Mouse (Mus musculus): ENCODE measurements around the gene Rmi2. TPM values are rescaled to one million over a fixed set of nuclear protein-coding genes. Genes with fewer than 3 reads are reported as not detected.

The Rmi2 gene
- not detected for polyA plus RNA-seq (2015; fragmentation: Illumina TruSeq; extraction: RNeasy Lipid Tissue Mini Kit (QIAGEN cat#74804); ENCODE audit: insufficient read depth, low read depth, low replicate concordance)

DNA sequence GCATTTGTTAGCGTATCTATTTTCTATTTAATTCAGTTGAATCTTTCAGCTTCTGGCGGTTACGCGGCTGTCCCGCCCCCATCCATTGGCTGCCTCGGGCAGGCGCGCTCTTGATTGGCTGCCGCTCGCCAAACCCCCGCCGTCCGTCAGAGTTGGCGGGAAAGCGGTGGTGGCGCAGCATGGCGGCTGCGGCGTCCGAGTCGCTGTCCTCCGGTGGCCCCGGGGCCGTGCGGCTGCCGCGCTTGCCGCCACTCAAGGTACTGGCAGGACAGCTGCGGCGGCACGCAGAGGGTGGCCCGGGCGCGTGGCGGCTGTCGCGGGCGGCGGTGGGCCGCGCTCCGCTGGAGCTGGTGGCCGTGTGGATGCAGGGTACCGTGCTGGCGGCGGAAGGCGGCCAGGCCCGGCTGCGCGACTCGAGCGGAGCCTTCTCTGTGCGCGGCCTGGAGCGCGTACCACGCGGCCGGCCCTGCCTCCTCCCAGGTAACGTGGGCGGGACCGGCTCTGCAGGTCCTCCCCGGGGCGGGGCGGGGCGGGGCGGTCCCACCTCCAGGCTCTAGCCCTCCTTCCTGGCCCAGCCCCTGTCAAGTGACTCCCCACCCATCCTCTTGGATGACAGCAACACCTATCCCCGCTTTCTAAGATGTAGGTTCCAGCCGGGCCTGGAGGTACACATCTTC, at the start of gene Rmi2:
Rmi2 (plus strand) TSS at position 149 of the 677 bp plus-strand sequence.

DNA sequence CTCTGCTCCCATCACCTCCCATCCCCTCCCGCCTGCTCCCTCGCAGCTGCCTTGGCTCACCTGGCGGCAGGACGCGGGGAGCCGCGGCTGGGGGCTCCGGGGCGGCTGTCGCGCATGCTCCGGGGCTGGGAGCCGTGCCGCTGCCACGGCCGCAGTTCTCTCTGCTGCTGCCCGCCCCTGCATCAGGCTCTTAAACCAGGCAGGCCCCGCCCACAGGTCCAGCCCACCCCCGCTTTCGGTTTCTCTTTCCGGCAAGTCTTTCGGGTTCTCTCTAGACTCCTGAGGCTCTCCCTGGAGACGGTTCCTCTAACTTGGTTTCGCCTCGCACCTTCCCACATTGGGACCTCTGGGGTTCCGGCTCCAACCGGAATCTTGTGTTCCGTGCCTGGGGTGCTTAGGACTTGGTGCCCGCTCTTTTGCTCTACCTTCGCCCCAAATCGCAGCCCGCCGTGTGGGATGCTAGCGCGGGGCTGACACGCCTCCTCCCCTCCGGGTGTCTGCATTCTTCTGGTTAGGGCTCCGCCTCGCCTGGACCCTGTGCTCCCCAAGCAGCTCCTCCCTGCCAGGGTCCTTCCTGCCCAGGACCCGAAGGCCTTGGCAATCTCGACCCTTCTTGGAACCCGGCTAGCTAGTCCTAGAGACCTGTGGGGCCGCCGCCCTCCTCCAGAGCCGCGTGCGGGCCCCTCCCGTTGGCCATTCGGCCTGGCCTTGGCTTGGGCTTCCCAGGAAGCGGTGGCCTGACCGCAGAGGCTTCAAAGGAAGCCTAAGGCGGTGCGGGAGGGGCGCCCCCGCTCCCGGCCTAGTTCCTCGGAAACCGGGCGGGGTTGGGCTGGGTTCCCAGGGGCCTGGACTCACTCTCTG, 49.3 kb upstream of the Rmi2 start, which contains the start of gene Socs1:
Socs1 (minus strand) TSS at position 166 of the 861 bp plus-strand sequence.

DNA sequence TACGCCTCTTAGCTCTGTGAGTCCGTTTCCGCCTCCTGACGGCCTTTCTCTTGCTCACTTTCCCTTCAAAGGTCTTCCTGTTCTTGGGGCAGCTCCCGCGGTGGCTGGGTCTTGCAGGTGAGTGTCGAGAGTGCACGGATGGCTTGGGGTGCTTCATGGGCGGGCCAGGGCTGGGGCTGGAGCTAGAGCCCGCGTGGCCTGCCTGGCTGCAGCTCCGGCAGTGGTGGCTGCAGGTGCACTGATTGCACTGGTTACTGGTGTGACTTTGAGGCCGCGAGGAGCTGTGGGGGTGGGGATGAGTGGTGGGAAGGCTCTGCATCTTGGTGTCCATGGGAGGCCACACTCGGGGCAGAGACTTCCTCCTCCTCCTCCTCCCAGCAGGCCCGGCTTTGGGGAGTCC, 46.6 kb upstream of the Rmi2 start, which contains the start of gene Tnp2:
Tnp2 (minus strand) TSS at position 390 of the 400 bp plus-strand sequence.

DNA sequence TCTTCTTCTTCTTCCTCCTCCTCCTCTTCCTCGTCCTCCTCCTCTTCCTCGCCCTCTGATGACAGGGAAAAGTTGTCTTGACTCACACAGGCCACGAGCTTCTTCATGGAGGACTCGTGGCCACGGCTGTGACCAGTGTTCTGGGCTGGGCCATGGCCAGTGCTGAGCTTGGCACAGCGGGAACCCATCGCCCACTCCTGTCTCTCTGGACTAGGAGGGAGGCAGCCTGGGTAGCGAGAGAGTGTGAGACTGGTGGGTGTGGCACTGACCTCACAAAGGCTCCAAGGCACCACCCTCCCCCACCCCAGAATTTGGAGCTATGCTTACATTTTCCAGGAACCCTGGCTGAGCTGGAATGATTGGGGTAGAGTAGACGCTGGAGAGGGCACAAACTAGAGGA, 44.2 kb upstream of the Rmi2 start, which contains the start of gene Prm3:
Prm3 (minus strand) TSS at position 213 of the 400 bp plus-strand sequence.

DNA sequence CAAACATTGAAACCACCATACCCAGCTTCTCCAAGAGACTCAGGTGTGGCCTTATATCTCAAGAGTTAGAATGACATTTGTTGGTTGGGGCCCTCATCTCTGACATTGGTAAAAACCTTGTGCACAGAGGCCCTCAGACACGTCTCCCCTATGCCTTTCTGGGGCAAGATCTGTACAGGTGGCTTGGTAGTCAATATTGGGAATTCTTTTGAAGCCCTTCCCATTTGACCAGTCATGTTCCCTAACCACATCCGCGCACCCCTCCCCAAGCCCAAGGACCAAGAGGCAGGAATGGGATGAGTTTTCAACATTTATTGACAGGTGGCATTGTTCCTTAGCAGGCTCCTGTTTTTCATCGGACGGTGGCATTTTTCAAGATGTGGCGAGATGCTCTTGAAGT, 38.8 kb upstream of the Rmi2 start, which contains the start of gene Prm2:
Prm2 (minus strand) TSS at position 101 of the 400 bp plus-strand sequence.

DNA sequence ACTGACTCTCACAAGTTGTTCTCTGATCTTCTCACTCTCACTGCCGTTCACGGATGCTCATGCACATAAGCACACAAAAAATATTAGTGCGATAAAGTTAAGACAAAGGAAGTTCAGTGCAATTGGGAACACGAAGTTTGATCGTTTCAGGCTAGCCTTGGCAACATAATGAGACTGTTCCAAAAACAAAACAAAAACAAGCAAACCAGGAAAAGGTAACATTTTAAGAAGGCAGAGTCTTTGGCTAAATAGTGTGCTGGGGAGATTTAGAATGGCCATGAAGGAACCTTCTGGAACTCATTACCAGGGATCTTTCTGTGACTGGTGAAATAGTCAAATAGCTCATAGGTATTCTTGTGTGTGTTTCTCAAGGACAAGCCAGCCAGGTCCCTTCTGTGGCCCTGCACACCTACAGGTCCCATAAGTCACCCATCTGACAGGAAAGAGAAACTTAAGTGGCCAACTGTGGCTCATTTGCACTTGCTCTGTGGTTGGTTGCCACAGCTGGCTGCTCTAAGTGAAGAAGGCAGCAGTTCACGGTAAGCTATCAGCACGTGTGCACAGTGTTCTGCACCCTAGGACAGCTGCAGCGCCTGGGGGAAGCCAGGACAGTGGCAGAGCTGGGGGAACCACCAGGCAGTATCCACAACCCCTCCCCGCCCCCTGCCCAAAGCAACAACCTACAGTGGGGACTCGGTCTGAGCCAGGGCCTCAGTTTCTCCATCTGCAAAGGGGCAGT, 28.9 kb upstream of the Rmi2 start, which contains the start of gene Prm1:
Prm1 (minus strand) TSS at position 51 of the 739 bp plus-strand sequence.

DNA sequence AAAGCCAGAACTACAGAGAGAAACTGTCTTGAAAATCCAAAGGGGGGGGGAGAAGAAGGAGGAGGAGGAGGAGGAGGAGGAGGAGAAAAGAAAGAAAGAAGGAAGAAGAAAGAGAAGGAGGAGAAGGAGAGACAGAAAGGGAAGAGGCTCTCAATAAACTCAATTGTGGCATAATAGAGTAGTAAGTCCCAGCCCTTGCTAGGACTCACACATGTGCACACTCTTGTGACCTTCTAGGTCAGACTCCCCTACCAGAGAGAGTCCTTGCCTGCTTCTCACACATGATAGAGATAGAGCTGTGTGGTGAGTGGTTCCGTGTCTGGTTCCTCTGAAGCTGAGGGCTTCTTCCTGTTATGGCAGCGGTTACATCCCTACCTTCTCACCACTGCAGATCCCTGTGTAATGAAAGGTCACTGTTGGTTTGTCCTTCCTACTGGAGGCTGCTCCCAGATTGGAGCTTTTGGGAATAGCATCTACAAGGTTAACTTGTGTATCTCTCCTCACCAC, 21.9 kb upstream of the Rmi2 start, which contains the start of gene Gm11172:
Gm11172 (plus strand) TSS at position 51 of the 507 bp plus-strand sequence.

Other genes with a start within 250 kb of the Rmi2 start
- 0.83 TPM for gene Socs1, start 49.5 kb upstream of the Rmi2 start, polyA plus RNA-seq (2015; fragmentation: Illumina TruSeq; extraction: RNeasy Lipid Tissue Mini Kit (QIAGEN cat#74804); ENCODE audit: insufficient read depth, low read depth, low replicate concordance)
- gene Tnp2, start 46.4 kb upstream of the Rmi2 start, polyA plus RNA-seq (2015; fragmentation: Illumina TruSeq; extraction: RNeasy Lipid Tissue Mini Kit (QIAGEN cat#74804); ENCODE audit: insufficient read depth, low read depth, low replicate concordance): not detected
- not detected for gene Prm3, start 44.1 kb upstream of the Rmi2 start, polyA plus RNA-seq (2015; fragmentation: Illumina TruSeq; extraction: RNeasy Lipid Tissue Mini Kit (QIAGEN cat#74804); ENCODE audit: insufficient read depth, low read depth, low replicate concordance)
- not detected for gene Prm2, start 38.9 kb upstream of the Rmi2 start, polyA plus RNA-seq (2015; fragmentation: Illumina TruSeq; extraction: RNeasy Lipid Tissue Mini Kit (QIAGEN cat#74804); ENCODE audit: insufficient read depth, low read depth, low replicate concordance)
- not detected for gene Prm1, start 29.2 kb upstream of the Rmi2 start, polyA plus RNA-seq (2015; fragmentation: Illumina TruSeq; extraction: RNeasy Lipid Tissue Mini Kit (QIAGEN cat#74804); ENCODE audit: insufficient read depth, low read depth, low replicate concordance)
- gene Gm11172, start 22.1 kb upstream of the Rmi2 start, polyA plus RNA-seq (2015; fragmentation: Illumina TruSeq; extraction: RNeasy Lipid Tissue Mini Kit (QIAGEN cat#74804); ENCODE audit: insufficient read depth, low read depth, low replicate concordance): not detected
- gene Snn, start 225.9 kb downstream of the Rmi2 start, polyA plus RNA-seq (2015; fragmentation: Illumina TruSeq; extraction: RNeasy Lipid Tissue Mini Kit (QIAGEN cat#74804); ENCODE audit: insufficient read depth, low read depth, low replicate concordance): 4.3 TPM
- gene Litaf, start 231.1 kb downstream of the Rmi2 start, polyA plus RNA-seq (2015; fragmentation: Illumina TruSeq; extraction: RNeasy Lipid Tissue Mini Kit (QIAGEN cat#74804); ENCODE audit: insufficient read depth, low read depth, low replicate concordance): 19.8 TPM